Mouse (Mus musculus): ENCODE results near the gene Duox2. TPM values are rescaled to one million over a fixed set of nuclear protein-coding genes. Genes with fewer than 3 reads are reported as not detected.
"Not testable (repeated sequence)": the region's sequence is repeated elsewhere in the genome, so short reads cannot be mapped to it uniquely, and the experiment has no call there.

Gene Duox2
- not detected in 2 replicates for polyA plus RNA-seq (2014; fragmentation: Nextera tagmentation; extraction: Ambion mirVana)

DNA sequence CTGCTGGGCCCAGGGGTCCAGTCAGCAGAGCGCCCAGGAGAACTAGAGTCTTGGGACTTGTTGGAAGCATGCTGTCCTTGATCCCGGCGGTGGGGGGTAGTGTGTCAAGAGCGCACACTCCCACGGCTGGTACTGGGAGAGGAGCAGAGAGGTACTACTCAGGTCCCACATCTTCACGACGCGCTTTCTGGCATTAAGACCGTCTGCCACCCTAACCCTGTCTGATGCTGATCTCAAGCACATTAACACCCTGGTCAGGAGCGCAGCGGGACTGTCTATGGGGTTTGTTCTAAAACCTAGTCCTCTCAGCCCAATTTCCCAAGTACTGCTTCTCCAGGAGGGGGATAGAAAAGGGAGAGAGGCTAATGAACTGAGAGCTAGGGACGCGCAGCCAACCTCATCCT lies at the start of gene Duox2:
Gene Duox2 (minus strand): TSS at position 354 of the 404 bp plus-strand sequence.
- peaks cover 4% of the 10 kb centered on the region; the same call in 1 of the 2 replicates for H3K4me1 ChIP-seq (ENCODE audit: control insufficient read depth, insufficient read depth, low read length)
- ATAC-seq (replicated peaks; ENCODE audit: insufficient number of reproducible peaks, low FRiP score, low TSS enrichment, low read depth) = no peak

GRCm38 (mm10) chr2:122347257-122347656 lies 49.0 kb upstream of the Duox2 start:
- Histone ChIP-seq H3K4me1 (ENCODE audit: control insufficient read depth, insufficient read depth, low read length) (peaks cover 2% of the 10 kb centered on the region; the same call in 1 of the 2 replicates), H3K4me3 (ENCODE audit: low read depth, low read length) (no peak overlapping the region), H3K4me2 (ENCODE audit: low read depth, low read length) (no peak overlapping the region), H3K9me3 (replicated peaks; ENCODE audit: control insufficient read depth, low read length) (no peaks in the 10 kb centered on the region), H3K27me3 (ENCODE audit: control insufficient read depth, insufficient read depth, low read length) (no peaks in the 10 kb centered on the region), H3K27ac (replicated peaks; ENCODE audit: low read depth, low read length) (no peak overlapping the region), H3K9ac (replicated peaks; ENCODE audit: low read length) (no peak overlapping the region), H3K36me3 (replicated peaks; ENCODE audit: control insufficient read depth, insufficient read depth, low read depth, low read length) (no peaks in the 10 kb centered on the region)
- DNase-seq (ENCODE audit: low spot score) (no peak), ATAC-seq (replicated peaks; ENCODE audit: insufficient number of reproducible peaks, low FRiP score, low TSS enrichment, low read depth) (no peak)
- 89% methylated on average over 3 of the region's 3 CpGs for WGBS

More for the DNA sequence above, at the start of gene Duox2:
- H3K9me3 ChIP-seq (replicated peaks; ENCODE audit: control insufficient read depth, low read length) = no peaks in the 10 kb centered on the region
- H3K36me3 ChIP-seq (replicated peaks; ENCODE audit: control insufficient read depth, insufficient read depth, low read depth, low read length) = no peaks in the 10 kb centered on the region
- DNase-seq (ENCODE audit: low spot score) = peak; percentile 5
- no peak within 1 kb of the TSS for H3K27ac ChIP-seq (replicated peaks; ENCODE audit: low read depth, low read length)
- peaks cover 73% of the 10 kb centered on the region for H3K27me3 ChIP-seq (ENCODE audit: control insufficient read depth, insufficient read depth, low read length)
- H3K4me3 ChIP-seq (ENCODE audit: low read depth, low read length) = peak within 1 kb of the TSS; percentile 17; the same call in 1 of the 2 replicates
- no peak within 1 kb of the TSS; the same call in 1 of the 2 replicates for H3K9ac ChIP-seq (replicated peaks; ENCODE audit: low read length)
- peak within 1 kb of the TSS; percentile 37 for H3K4me2 ChIP-seq (ENCODE audit: low read depth, low read length)
- WGBS = 3% methylated on average over 13 of the region's 13 CpGs

- not testable (repeated sequence) for H3K4me1 ChIP-seq (ENCODE audit: control insufficient read depth, insufficient read depth, low read length); H3K27ac ChIP-seq (replicated peaks; ENCODE audit: low read depth, low read length); H3K4me2 ChIP-seq (ENCODE audit: low read depth, low read length); ATAC-seq (replicated peaks; ENCODE audit: insufficient number of reproducible peaks, low FRiP score, low TSS enrichment, low read depth); DNase-seq (ENCODE audit: low spot score); H3K9ac ChIP-seq (replicated peaks; ENCODE audit: low read length); H3K27me3 ChIP-seq (ENCODE audit: control insufficient read depth, insufficient read depth, low read length); H3K4me3 ChIP-seq (ENCODE audit: low read depth, low read length); H3K36me3 ChIP-seq (replicated peaks; ENCODE audit: control insufficient read depth, insufficient read depth, low read depth, low read length); H3K9me3 ChIP-seq (replicated peaks; ENCODE audit: control insufficient read depth, low read length)
- 95% methylated on average over 6 of the region's 6 CpGs for WGBS
These were observed 47.9 kb upstream of the Duox2 start for GRCm38 (mm10) chr2:122346164-122346563.

GRCm38 (mm10) chr2:122345106-122345893 lies 47.1 kb upstream of the Duox2 start:
- H3K36me3 ChIP-seq (replicated peaks; ENCODE audit: control insufficient read depth, insufficient read depth, low read depth, low read length) = no peaks in the 10 kb centered on the region
- H3K27me3 ChIP-seq (ENCODE audit: control insufficient read depth, insufficient read depth, low read length) = no peaks in the 10 kb centered on the region
- H3K9me3 ChIP-seq (replicated peaks; ENCODE audit: control insufficient read depth, low read length) = no peaks in the 10 kb centered on the region
- H3K4me2 ChIP-seq (ENCODE audit: low read depth, low read length) = no peak overlapping the region
- ATAC-seq (replicated peaks; ENCODE audit: insufficient number of reproducible peaks, low FRiP score, low TSS enrichment, low read depth) = no peak
- H3K4me3 ChIP-seq (ENCODE audit: low read depth, low read length) = no peak overlapping the region
- DNase-seq (ENCODE audit: low spot score) = peak; percentile 17
- no peak overlapping the region for H3K27ac ChIP-seq (replicated peaks; ENCODE audit: low read depth, low read length)
- H3K4me1 ChIP-seq (ENCODE audit: control insufficient read depth, insufficient read depth, low read length) = peaks cover 2% of the 10 kb centered on the region; the same call in 1 of the 2 replicates
- no peak overlapping the region for H3K9ac ChIP-seq (replicated peaks; ENCODE audit: low read length)
- WGBS = 75% methylated on average over 6 of the region's 6 CpGs

- ATAC-seq (replicated peaks; ENCODE audit: insufficient number of reproducible peaks, low FRiP score, low TSS enrichment, low read depth) (no peak), DNase-seq (ENCODE audit: low spot score) (no peak)
- WGBS = 63% methylated on average over 21 of the region's 21 CpGs
- no peak overlapping the region for H3K27ac ChIP-seq (replicated peaks; ENCODE audit: low read depth, low read length)
- no peaks in the 10 kb centered on the region for H3K9me3 ChIP-seq (replicated peaks; ENCODE audit: control insufficient read depth, low read length)
- no peak overlapping the region for H3K9ac ChIP-seq (replicated peaks; ENCODE audit: low read length)
- H3K36me3 ChIP-seq (replicated peaks; ENCODE audit: control insufficient read depth, insufficient read depth, low read depth, low read length) = no peaks in the 10 kb centered on the region
- H3K27me3 ChIP-seq (ENCODE audit: control insufficient read depth, insufficient read depth, low read length) = no peaks in the 10 kb centered on the region
- no peak overlapping the region for H3K4me3 ChIP-seq (ENCODE audit: low read depth, low read length)
- H3K4me2 ChIP-seq (ENCODE audit: low read depth, low read length) = peak overlapping the region; percentile 3; the same call in 1 of the 2 replicates
- H3K4me1 ChIP-seq (ENCODE audit: control insufficient read depth, insufficient read depth, low read length) = no peaks in the 10 kb centered on the region
These were observed 39.0 kb upstream of the Duox2 start for GRCm38 (mm10) chr2:122337291-122337690.

DNA sequence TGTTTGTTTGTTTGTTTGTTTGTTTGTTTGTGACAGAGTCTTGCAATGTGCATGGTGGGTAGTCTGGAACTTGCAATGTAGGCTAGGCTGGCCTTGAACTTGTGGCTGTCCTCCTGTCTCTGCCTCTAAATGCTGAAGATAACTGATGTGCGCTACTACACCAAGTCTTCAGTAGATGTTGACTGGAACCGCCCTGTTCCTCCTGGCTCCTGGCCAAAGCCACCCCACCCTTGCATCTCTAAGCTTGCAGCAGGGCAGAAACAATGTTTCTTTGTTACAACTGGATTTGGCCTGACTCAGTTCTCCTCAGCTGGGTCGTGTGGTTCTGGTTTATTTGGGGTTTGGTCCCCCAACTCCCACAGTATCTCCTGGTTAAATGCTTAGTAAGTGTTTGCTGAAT lies 35.9 kb upstream of the Duox2 start:
- WGBS = 69% methylated on average over 3 of the region's 3 CpGs

DNA sequence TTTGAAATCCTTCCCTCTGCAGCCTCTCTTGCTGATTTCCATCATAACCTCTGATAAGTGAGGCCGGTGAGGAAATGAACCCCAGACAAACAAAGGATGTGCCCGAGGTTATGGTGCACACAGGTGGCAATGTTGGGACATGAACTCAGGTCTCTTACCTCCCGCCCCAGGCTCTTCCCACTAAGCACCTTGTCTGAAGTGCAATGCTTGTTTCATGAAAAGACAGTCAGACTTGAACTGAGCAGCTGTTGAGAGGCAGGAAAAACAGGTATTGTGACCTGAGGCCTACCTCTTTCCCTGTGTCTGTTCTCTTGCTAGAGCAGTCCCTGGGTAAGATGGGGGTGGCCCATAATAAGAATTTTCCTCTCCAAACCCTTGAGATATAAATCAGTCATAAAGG lies 34.0 kb upstream of the Duox2 start:
- H3K4me1 ChIP-seq (ENCODE audit: control insufficient read depth, insufficient read depth, low read length) = no peaks in the 10 kb centered on the region
- no peaks in the 10 kb centered on the region for H3K27me3 ChIP-seq (ENCODE audit: control insufficient read depth, insufficient read depth, low read length)
- 79% methylated on average over 3 of the region's 3 CpGs for WGBS
- no peak overlapping the region for H3K9ac ChIP-seq (replicated peaks; ENCODE audit: low read length)
- no peaks in the 10 kb centered on the region for H3K36me3 ChIP-seq (replicated peaks; ENCODE audit: control insufficient read depth, insufficient read depth, low read depth, low read length)
- no peak overlapping the region for H3K4me3 ChIP-seq (ENCODE audit: low read depth, low read length)
- H3K4me2 ChIP-seq (ENCODE audit: low read depth, low read length) = no peak overlapping the region
- no peaks in the 10 kb centered on the region for H3K9me3 ChIP-seq (replicated peaks; ENCODE audit: control insufficient read depth, low read length)
- no peak for DNase-seq (ENCODE audit: low spot score)
- H3K27ac ChIP-seq (replicated peaks; ENCODE audit: low read depth, low read length) = no peak overlapping the region
- ATAC-seq (replicated peaks; ENCODE audit: insufficient number of reproducible peaks, low FRiP score, low TSS enrichment, low read depth) = no peak

More for the DNA sequence above, 35.9 kb upstream of the Duox2 start:
- H3K4me2 ChIP-seq (ENCODE audit: low read depth, low read length) = no peak overlapping the region
- no peak overlapping the region for H3K27ac ChIP-seq (replicated peaks; ENCODE audit: low read depth, low read length)
- ATAC-seq (replicated peaks; ENCODE audit: insufficient number of reproducible peaks, low FRiP score, low TSS enrichment, low read depth) = no peak
- no peaks in the 10 kb centered on the region for H3K9me3 ChIP-seq (replicated peaks; ENCODE audit: control insufficient read depth, low read length)
- H3K4me1 ChIP-seq (ENCODE audit: control insufficient read depth, insufficient read depth, low read length) = no peaks in the 10 kb centered on the region
- no peak for DNase-seq (ENCODE audit: low spot score)
- H3K4me3 ChIP-seq (ENCODE audit: low read depth, low read length) = no peak overlapping the region
- no peaks in the 10 kb centered on the region for H3K36me3 ChIP-seq (replicated peaks; ENCODE audit: control insufficient read depth, insufficient read depth, low read depth, low read length)
- H3K27me3 ChIP-seq (ENCODE audit: control insufficient read depth, insufficient read depth, low read length) = no peaks in the 10 kb centered on the region
- H3K9ac ChIP-seq (replicated peaks; ENCODE audit: low read length) = no peak overlapping the region

GRCm38 (mm10) chr2:122330317-122330716 lies 32.1 kb upstream of the Duox2 start:
- 90% methylated on average over 4 of the region's 6 CpGs for WGBS
- not testable (repeated sequence) for H3K9me3 ChIP-seq (replicated peaks; ENCODE audit: control insufficient read depth, low read length)

More at GRCm38 (mm10) chr2:122330317-122330716, 32.1 kb upstream of the Duox2 start:
- H3K27ac ChIP-seq (replicated peaks; ENCODE audit: low read depth, low read length); H3K27me3 ChIP-seq (ENCODE audit: control insufficient read depth, insufficient read depth, low read length); H3K9ac ChIP-seq (replicated peaks; ENCODE audit: low read length); H3K36me3 ChIP-seq (replicated peaks; ENCODE audit: control insufficient read depth, insufficient read depth, low read depth, low read length); H3K4me3 ChIP-seq (ENCODE audit: low read depth, low read length); H3K4me2 ChIP-seq (ENCODE audit: low read depth, low read length); H3K4me1 ChIP-seq (ENCODE audit: control insufficient read depth, insufficient read depth, low read length); ATAC-seq (replicated peaks; ENCODE audit: insufficient number of reproducible peaks, low FRiP score, low TSS enrichment, low read depth); DNase-seq (ENCODE audit: low spot score): not testable (repeated sequence)

Measured in embryonic facial prominence, embryonic 11.5 days (tissue).